Mouse (Mus musculus): ENCODE results near the gene Gm20521. TPM values are rescaled to one million over a fixed set of nuclear protein-coding genes. Genes with fewer than 3 reads are reported as not detected.

Gene Gm20521
- polyA plus RNA-seq, 1 experiment from 2014 or later, result not detected

GRCm38 (mm10) chr14:54884022-54884712, 926 bp downstream of the Gm20521 start:
- Histone ChIP-seq H3K4me1 (ENCODE audit: control insufficient read depth, low read depth, low read length) (peaks cover 11% of the 10 kb centered on the region), H3K4me3 (ENCODE audit: low read depth, low read length) (peak overlapping the region; percentile 66), H3K27me3 (ENCODE audit: control insufficient read depth, insufficient read depth, low read depth, low read length) (no peaks in the 10 kb centered on the region), H3K36me3 (ENCODE audit: control insufficient read depth, insufficient read depth) (no peaks in the 10 kb centered on the region), H3K9me3 (replicated peaks; ENCODE audit: control insufficient read depth, low read length) (no peaks in the 10 kb centered on the region), H3K27ac (ENCODE audit: low read length) (no peak overlapping the region; the same call in 1 of the 2 replicates), H3K9ac (ENCODE audit: low read depth, low read length) (peak overlapping the region; percentile 33; the same call in 1 of the 2 replicates), H3K4me2 (ENCODE audit: low read depth, low read length) (peak overlapping the region; percentile 60; the same call in 1 of the 2 replicates)
- ATAC-seq (ENCODE audit: low read depth), result no peak
- WGBS (ENCODE audit: insufficient replicate concordance), result 53% methylated on average over 21 of the region's 21 CpGs

GRCm38 (mm10) chr14:54885309-54885708, 2.1 kb downstream of the Gm20521 start:
- H3K4me2 ChIP-seq (ENCODE audit: low read depth, low read length), result no peak overlapping the region
- WGBS (ENCODE audit: insufficient replicate concordance), result 80% methylated on average over 11 of the region's 11 CpGs
- H3K27ac ChIP-seq (ENCODE audit: low read length), result no peak overlapping the region
- ATAC-seq (ENCODE audit: low read depth), result no peak
- H3K36me3 ChIP-seq (ENCODE audit: control insufficient read depth, insufficient read depth), result no peaks in the 10 kb centered on the region
- no peak overlapping the region for H3K9ac ChIP-seq (ENCODE audit: low read depth, low read length)
- no peaks in the 10 kb centered on the region for H3K9me3 ChIP-seq (replicated peaks; ENCODE audit: control insufficient read depth, low read length)
- no peaks in the 10 kb centered on the region for H3K27me3 ChIP-seq (ENCODE audit: control insufficient read depth, insufficient read depth, low read depth, low read length)
- H3K4me3 ChIP-seq (ENCODE audit: low read depth, low read length), result no peak overlapping the region
- peaks cover 11% of the 10 kb centered on the region for H3K4me1 ChIP-seq (ENCODE audit: control insufficient read depth, low read depth, low read length)

- H3K27ac ChIP-seq (ENCODE audit: low read length), result peak within 1 kb of the TSS; percentile 91
- peaks cover 16% of the 10 kb centered on the region for H3K36me3 ChIP-seq (ENCODE audit: control insufficient read depth, insufficient read depth)
- H3K9me3 ChIP-seq (replicated peaks; ENCODE audit: control insufficient read depth, low read length), result no peaks in the 10 kb centered on the region
- H3K4me1 ChIP-seq (ENCODE audit: control insufficient read depth, low read depth, low read length), result peaks cover 18% of the 10 kb centered on the region
- H3K4me3 ChIP-seq (ENCODE audit: low read depth, low read length), result peak within 1 kb of the TSS; percentile 77
- peak within 1 kb of the TSS; percentile 70 for H3K9ac ChIP-seq (ENCODE audit: low read depth, low read length)
- ATAC-seq (ENCODE audit: low read depth), result no peak
- WGBS (ENCODE audit: insufficient replicate concordance), result 85% methylated on average over 3 of the region's 3 CpGs
- peak within 1 kb of the TSS; percentile 82 for H3K4me2 ChIP-seq (ENCODE audit: low read depth, low read length)
- H3K27me3 ChIP-seq (ENCODE audit: control insufficient read depth, insufficient read depth, low read depth, low read length), result no peaks in the 10 kb centered on the region
Measured at GRCm38 (mm10) chr14:54892200-54892599, 9.0 kb downstream of the Gm20521 start, which contains the start of gene Pabpn1. Pabpn1 (plus strand) TSS chr14:54892500.

- peak overlapping the region; percentile 88 for H3K4me2 ChIP-seq (ENCODE audit: low read depth, low read length)
- H3K4me3 ChIP-seq (ENCODE audit: low read depth, low read length), result peak overlapping the region; percentile 77
- H3K36me3 ChIP-seq (ENCODE audit: control insufficient read depth, insufficient read depth), result peaks cover 26% of the 10 kb centered on the region
- peaks cover 21% of the 10 kb centered on the region for H3K4me1 ChIP-seq (ENCODE audit: control insufficient read depth, low read depth, low read length)
- peak overlapping the region; percentile 91 for H3K27ac ChIP-seq (ENCODE audit: low read length)
- WGBS (ENCODE audit: insufficient replicate concordance), result under 1% methylated on average over 38 of the region's 38 CpGs
- H3K9ac ChIP-seq (ENCODE audit: low read depth, low read length), result peak overlapping the region; percentile 85
- peak; percentile 98 for ATAC-seq (ENCODE audit: low read depth)
- H3K9me3 ChIP-seq (replicated peaks; ENCODE audit: control insufficient read depth, low read length), result no peaks in the 10 kb centered on the region
- no peaks in the 10 kb centered on the region for H3K27me3 ChIP-seq (ENCODE audit: control insufficient read depth, insufficient read depth, low read depth, low read length)
Measured at GRCm38 (mm10) chr14:54893651-54894181, 10.5 kb downstream of the Gm20521 start.

GRCm38 (mm10) chr14:54894296-54895151, 11.3 kb downstream of the Gm20521 start:
- Histone ChIP-seq H3K9me3 (replicated peaks; ENCODE audit: control insufficient read depth, low read length) (no peaks in the 10 kb centered on the region), H3K27ac (ENCODE audit: low read length) (peak overlapping the region; percentile 73), H3K4me3 (ENCODE audit: low read depth, low read length) (peak overlapping the region; percentile 77), H3K9ac (ENCODE audit: low read depth, low read length) (peak overlapping the region; percentile 85), H3K27me3 (ENCODE audit: control insufficient read depth, insufficient read depth, low read depth, low read length) (no peaks in the 10 kb centered on the region), H3K36me3 (ENCODE audit: control insufficient read depth, insufficient read depth) (peaks cover 26% of the 10 kb centered on the region), H3K4me2 (ENCODE audit: low read depth, low read length) (peak overlapping the region; percentile 88), H3K4me1 (ENCODE audit: control insufficient read depth, low read depth, low read length) (peaks cover 21% of the 10 kb centered on the region)
- peak; percentile 56 for ATAC-seq (ENCODE audit: low read depth)
- under 1% methylated on average over 46 of the region's 54 CpGs for WGBS (ENCODE audit: insufficient replicate concordance)

- Histone ChIP-seq H3K9ac (ENCODE audit: low read depth, low read length) (no peak overlapping the region), H3K4me2 (ENCODE audit: low read depth, low read length) (no peak overlapping the region), H3K4me1 (ENCODE audit: control insufficient read depth, low read depth, low read length) (peaks cover 24% of the 10 kb centered on the region), H3K27ac (ENCODE audit: low read length) (no peak overlapping the region), H3K27me3 (ENCODE audit: control insufficient read depth, insufficient read depth, low read depth, low read length) (no peaks in the 10 kb centered on the region), H3K36me3 (ENCODE audit: control insufficient read depth, insufficient read depth) (peaks cover 26% of the 10 kb centered on the region), H3K9me3 (replicated peaks; ENCODE audit: control insufficient read depth, low read length) (no peaks in the 10 kb centered on the region), H3K4me3 (ENCODE audit: low read depth, low read length) (no peak overlapping the region)
- WGBS (ENCODE audit: insufficient replicate concordance), result 45% methylated on average over 2 of the region's 2 CpGs
- ATAC-seq (ENCODE audit: low read depth), result no peak
Measured at GRCm38 (mm10) chr14:54897445-54897844, 14.2 kb downstream of the Gm20521 start.

GRCm38 (mm10) chr14:54900383-54900782, 17.1 kb downstream of the Gm20521 start:
- 0% methylated on average over 3 of the region's 3 CpGs for WGBS (ENCODE audit: insufficient replicate concordance)
- H3K27ac ChIP-seq (ENCODE audit: low read length), result no peak overlapping the region
- peaks cover 11% of the 10 kb centered on the region for H3K4me1 ChIP-seq (ENCODE audit: control insufficient read depth, low read depth, low read length)
- H3K4me3 ChIP-seq (ENCODE audit: low read depth, low read length), result no peak overlapping the region
- peaks cover 26% of the 10 kb centered on the region for H3K36me3 ChIP-seq (ENCODE audit: control insufficient read depth, insufficient read depth)
- H3K9me3 ChIP-seq (replicated peaks; ENCODE audit: control insufficient read depth, low read length), result no peaks in the 10 kb centered on the region
- H3K4me2 ChIP-seq (ENCODE audit: low read depth, low read length), result no peak overlapping the region
- no peak for ATAC-seq (ENCODE audit: low read depth)
- no peak overlapping the region for H3K9ac ChIP-seq (ENCODE audit: low read depth, low read length)
- no peaks in the 10 kb centered on the region for H3K27me3 ChIP-seq (ENCODE audit: control insufficient read depth, insufficient read depth, low read depth, low read length)

GRCm38 (mm10) chr14:54903641-54904040, 20.4 kb downstream of the Gm20521 start:
- Histone ChIP-seq H3K27me3 (ENCODE audit: control insufficient read depth, insufficient read depth, low read depth, low read length) (no peaks in the 10 kb centered on the region), H3K4me2 (ENCODE audit: low read depth, low read length) (no peak overlapping the region), H3K9ac (ENCODE audit: low read depth, low read length) (no peak overlapping the region), H3K9me3 (replicated peaks; ENCODE audit: control insufficient read depth, low read length) (no peaks in the 10 kb centered on the region), H3K4me3 (ENCODE audit: low read depth, low read length) (no peak overlapping the region), H3K36me3 (ENCODE audit: control insufficient read depth, insufficient read depth) (no peaks in the 10 kb centered on the region; the same call in 1 of the 2 replicates), H3K4me1 (ENCODE audit: control insufficient read depth, low read depth, low read length) (peaks cover 3% of the 10 kb centered on the region; the same call in 1 of the 2 replicates), H3K27ac (ENCODE audit: low read length) (no peak overlapping the region)
- no peak for ATAC-seq (ENCODE audit: low read depth)
- 63% methylated on average over 4 of the region's 4 CpGs for WGBS (ENCODE audit: insufficient replicate concordance)

Data from liver, embryonic 16.5 days (tissue).